Mouse (Mus musculus): Measurements from ENCODE around the gene Srd5a1.

DNA sequence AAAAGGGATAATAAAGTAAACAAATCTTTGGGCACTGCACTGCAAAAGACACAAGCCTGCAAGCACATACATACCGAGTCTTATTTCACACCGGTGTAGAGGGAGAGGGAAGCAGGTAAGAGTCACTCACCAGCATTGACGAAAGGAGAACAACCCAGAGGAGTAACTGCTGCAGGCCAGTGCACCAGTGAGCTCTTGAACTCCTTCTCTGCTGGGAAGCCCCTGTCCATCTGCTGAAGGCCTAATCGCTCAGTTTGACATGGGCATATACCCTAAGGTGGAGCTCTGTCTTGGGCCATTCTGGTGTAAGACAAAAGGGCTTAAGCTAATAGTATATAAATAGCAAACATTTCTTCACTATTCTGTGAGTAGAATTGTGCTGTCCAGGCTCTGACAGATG is 28.9 kb upstream of the Srd5a1 start:
- no peak for TF ChIP-seq CHD2 (IDR thresholded peaks at IDR 0.05; ENCODE audit: low read length)
- no peak for TF ChIP-seq CTCF (IDR thresholded peaks at IDR 0.05 in 2 of 3, conservative IDR thresholded peaks at IDR 0.05 in 1 of 3; ENCODE audit: control insufficient read depth in 1 of 3, insufficient read depth in 1 of 3, low read depth in 2 of 3, low read length in 3 of 3, poor library complexity in 1 of 3, severe bottlenecking in 1 of 3)
- no peak for TF ChIP-seq POLR2A (IDR thresholded peaks at IDR 0.05; ENCODE audit: control insufficient read depth in 1 of 2, insufficient read depth in 1 of 2, low read depth in 1 of 2, low read length in 2 of 2, poor library complexity in 1 of 2)
- TF ChIP-seq GATA1 (IDR thresholded peaks at IDR 0.05; ENCODE audit: low read depth, low read length), result no peak
- TF ChIP-seq POLR2AphosphoS5 (IDR thresholded peaks at IDR 0.05; ENCODE audit: borderline replicate concordance, low read depth, low read length), result no peak
- no peak for TF ChIP-seq RAD21 (IDR thresholded peaks at IDR 0.05; ENCODE audit: low read depth, low read length)
- TF ChIP-seq EP300 (IDR thresholded peaks at IDR 0.05; ENCODE audit: low read depth in 1 of 2, low read length in 2 of 2), result no peak
- no peak for TF ChIP-seq E2F4 (IDR thresholded peaks at IDR 0.05; ENCODE audit: borderline replicate concordance, low read depth, low read length)
- TF ChIP-seq MAZ (IDR thresholded peaks at IDR 0.05; ENCODE audit: low read depth, low read length), result no peak
- TF ChIP-seq RCOR1 (IDR thresholded peaks at IDR 0.05; ENCODE audit: low read depth, low read length), result no peak
- no peak for TF ChIP-seq TCF12 (IDR thresholded peaks at IDR 0.05; ENCODE audit: low read depth, low read length)
